Mouse (Mus musculus) erythroblast, adult 5-6 weeks (primary cell): ENCODE data around the gene Tjap1. TPM values are rescaled to one million over a fixed set of nuclear protein-coding genes. Genes with fewer than 3 reads are reported as not detected.

Experiments
- ATAC-seq: replicated peaks from 2 replicates; pipeline ENCODE4 v1.8.0; 2016; ENCODE audit warnings: moderate number of reproducible peaks, mild to moderate bottlenecking, moderate TSS enrichment, inconsistent platforms; ENCODE audit not compliant: poor library complexity, low FRiP score, severe bottlenecking
- total RNA-seq, 2 experiments: library from RNA; stranded (forward) in 1 of 2; stranded (reverse) in 1 of 2; fragments of 150-400 nt in 1 of 2; fragments of 200-764, 138-1000 nt in 1 of 2; gene quantifications; 2 replicates each; pipeline versions ENCODE4 v1.2.3 to v1.2.4; 2015 to 2017; ENCODE audit warnings: low replicate concordance in 2 of 2

Tjap1 gene
- 4.0 and 23.1 TPM in 2 replicates for total RNA-seq (2015; ENCODE audit: low replicate concordance)
- total RNA-seq (2017; ENCODE audit: low replicate concordance): 12.3 and 28.2 TPM in 2 replicates

DNA sequence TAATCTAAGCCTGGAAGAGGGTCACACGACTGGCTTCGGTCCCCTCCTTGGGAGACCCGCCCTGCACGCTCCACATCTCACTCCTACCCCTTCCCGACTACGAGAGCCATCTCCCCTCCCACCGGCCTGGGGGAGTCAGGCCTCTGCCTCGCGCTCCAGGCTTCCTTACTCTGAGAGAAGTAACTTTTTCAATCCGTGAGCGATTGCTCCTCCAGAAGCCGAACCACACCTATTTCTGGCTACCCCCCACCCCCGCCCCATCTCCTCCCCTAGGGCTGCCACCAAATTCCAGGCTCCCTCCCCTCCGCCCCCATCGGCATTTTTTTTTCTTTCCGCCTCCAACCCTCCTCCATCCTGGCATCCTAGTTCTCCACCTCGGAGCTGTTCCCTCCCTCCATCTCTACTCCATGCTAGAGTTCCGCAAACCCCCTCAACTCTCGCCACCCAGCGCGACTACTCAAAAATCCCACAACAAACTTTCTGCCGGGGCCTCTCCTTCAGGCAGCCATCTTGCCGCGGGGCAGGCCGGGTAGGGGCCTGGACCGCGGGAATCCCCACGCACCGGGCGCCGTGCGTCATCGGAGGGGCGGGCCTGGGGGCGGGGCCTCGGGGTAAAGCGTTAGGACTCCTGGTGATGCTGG is at the start of gene Tjap1:
Gene Tjap1 (minus strand): TSS at position 544 of the 641 bp plus-strand sequence.
- peak; percentile 93 for ATAC-seq

DNA sequence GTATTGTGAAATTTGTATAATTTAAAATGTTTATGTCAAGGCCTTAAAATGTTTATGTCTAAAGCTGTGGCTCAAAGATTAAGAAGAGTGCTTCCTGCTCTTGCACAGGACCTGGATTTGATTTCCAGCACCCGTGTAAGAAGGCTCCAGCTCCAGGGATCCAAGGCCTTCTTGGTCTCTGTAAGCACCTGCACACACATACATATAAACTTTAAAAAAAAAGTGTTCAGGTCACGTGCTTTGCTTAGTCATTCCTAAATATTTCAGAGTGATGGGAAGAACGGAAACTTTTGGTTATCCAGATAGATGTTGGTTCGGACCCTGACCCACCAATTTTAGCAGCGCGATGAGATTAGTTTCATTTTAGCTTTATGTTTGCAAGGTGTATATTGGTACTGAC is 45.9 kb upstream of the Tjap1 start:
- ATAC-seq: no peak

DNA sequence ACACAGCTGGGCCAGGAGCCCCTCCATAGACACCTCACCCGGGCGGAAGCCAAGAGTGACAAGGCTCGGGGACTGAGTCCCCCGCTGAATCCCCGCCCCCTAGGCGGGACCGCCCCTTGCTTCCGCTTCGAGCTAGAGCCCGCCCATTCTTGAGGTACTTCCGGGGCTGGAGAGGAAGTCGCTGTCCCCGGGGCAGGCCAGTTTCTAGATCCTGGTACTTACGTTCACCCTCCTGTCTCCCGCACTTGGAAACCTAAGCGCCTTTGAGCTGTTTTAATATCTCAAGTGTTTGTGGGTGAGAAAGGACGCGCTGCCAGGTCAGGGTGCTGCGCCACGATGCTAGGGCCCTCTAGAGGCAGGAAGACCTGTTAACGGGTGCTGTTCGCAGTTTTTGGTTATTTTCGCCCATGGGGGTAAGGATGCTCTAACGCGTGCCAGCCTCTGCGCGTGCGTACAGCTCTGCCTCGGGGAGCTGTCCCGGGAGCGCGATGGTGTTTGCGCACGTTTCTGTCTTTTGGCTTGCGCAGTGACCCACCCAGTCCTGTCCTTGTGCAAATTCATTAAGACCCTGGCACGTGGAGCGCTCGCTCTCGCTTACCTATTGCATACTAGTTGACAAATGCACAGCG is 45.2 kb upstream of the Tjap1 start, which contains the start of gene Abcc10:
Gene Abcc10 (minus strand): TSS at position 447 of the 629 bp plus-strand sequence.
- peak; percentile 99 for ATAC-seq

DNA sequence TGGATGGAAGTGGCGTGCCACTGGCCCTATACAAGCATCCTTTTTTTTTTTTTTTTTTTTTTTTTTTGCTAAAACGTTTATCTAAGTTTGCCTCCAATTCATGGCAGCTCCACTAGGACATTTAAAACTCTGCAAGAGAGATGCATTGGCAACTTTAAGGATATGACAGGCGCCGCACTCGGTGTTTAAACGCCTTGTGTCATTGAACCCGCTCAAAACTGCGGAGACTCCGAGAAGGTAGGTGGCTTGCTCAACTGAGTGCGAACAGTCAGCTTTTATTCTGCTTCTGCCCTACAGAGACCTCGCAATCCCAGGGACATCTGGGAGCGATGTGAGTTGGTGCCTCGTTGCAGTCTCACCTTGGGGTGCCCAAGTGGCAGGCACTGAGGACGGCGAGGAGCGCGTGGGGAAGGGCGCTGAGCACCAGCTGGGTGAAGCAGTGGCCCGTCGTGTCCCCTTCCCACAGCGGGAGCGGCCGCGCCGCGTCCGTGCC is 44.6 kb upstream of the Tjap1 start:
- ATAC-seq: no peak

DNA sequence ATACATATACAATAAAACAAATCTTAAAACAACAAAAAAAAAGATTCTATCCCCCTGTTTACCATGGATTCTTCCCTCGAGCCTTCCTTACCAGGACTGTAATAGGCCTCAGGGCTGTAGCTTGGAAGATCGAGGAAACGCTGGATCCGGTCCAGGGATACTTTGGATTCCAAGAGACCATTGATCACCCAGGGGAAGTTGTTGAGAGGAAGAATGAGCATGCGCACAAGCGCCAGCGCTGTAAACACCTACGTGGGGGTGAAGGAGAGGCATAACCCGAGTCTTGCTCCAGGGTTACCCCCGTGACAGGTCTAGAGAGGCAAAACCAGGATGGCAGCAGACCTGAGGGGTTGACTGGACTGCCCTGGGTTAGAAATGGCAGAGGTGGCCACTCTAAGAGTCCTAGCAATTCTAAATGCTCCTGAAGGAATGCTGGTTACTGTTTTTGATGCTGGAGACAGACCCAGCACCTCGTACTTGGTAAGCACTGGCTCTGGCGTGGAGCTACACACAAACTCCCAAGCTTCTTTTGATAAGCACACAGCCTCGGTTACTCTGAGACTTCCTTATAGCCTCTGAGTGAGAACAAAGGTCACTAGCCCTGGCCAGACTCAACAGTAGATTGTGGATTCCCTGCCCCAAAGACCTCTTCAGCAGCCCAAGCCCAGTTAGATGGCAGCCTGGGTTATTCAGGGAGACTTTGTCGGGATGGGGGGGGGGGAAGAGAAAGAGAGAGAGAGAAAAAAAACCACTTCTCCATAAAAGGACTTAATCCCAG is 39.4 kb upstream of the Tjap1 start:
- no peak for ATAC-seq

DNA sequence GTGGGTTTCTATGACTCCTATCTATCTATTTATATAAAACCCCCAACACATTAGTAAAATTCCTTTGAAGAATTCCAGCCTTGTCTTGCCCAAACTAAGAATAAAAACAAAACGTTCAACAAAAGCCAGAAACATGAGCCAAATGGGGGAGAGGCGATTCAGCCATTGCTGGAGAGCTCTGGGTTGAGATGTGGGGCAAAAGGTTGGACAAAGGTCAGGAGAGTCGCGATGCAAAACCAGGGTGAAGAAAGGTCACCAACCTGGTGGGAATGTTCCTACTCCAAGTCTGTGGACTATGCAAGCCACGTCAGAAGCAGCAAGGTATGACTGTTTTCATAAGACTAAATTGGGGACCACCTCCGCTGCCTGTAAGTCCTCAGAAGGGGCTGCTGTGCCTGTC is 37.7 kb upstream of the Tjap1 start:
- no peak for ATAC-seq

DNA sequence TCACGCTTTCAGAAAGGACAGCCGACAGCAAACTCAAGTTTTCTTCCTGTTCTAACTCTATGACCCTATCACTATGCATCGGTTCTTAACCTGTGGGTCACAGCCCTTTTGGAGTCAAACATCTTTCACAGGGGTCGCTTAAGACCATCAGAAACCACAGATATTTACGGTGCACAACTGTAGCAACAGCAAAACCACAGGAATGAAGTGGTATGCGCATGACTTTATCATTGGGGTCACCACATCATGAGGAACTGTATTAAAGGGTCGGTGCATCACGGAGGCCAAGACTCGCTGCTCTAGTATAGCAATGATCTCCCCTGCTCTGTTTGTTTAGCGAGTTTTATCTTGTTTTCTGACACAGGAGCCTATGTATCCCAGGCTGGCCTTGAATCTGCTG is 33.0 kb upstream of the Tjap1 start:
- ATAC-seq: no peak

DNA sequence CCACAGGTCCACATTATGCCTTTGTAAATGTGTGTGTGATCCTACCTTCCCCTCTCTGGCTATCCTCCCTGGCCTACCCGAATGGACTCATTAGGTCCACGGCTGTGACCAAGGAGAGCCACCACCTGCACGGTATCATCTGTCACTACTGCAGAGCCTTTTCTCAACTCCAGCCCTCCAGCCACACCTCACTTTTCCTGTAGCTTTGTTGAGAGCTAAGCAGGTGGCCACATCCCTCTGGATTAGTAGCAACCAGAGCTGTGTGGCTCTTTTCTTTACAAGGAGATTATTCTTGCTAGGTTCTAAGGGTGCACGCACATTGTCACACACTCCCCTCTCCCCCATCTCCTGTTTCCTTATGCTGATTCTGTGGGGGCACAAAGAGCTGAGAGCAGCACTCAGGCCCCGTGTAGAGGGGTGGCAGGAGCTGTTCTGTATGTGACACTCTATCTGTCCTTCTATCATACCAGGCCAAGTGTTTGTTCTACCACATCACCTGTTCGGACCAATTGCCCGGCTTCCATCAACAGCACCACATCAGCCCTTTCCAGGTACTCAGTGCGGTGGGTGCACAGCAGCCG is 30.4 kb upstream of the Tjap1 start:
- no peak for ATAC-seq

DNA sequence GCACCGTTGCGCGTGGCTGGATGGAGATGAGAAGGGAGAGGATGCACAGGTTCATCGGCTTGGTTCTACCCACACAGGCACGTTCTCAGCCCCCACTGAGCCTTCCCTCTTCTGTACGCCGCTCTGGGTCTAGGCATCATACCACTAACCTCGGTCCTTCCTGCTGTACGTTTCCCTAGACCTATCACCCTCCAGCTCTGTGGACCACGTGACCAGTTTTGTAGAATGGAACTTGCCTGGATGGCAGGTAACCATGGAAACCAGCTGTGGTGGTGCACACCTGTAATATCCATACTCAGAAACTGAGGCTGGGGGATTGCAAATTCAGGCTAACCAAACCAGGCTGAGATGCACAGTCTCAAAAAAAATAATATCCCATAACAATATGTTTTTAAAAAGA is 27.7 kb upstream of the Tjap1 start:
- no peak for ATAC-seq

DNA sequence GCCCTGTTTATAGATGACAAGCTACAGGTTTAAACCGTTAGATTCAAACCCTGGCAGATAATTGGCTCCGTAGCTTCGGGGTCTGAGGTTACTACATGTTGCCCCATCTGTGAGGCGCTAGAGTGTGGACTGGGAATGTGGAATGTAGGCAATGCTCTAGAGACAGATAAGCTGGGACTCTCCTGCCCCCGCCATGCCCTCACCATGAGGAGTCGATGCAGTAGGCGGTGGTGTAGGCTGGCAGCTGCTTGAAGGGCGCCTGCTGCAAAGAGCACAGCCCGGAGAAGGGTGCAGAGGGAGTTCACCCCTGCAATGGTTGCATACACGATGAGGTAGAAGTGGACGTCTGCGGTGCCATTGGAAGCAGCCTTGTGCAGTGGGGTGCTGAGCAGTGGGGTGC is 27.0 kb upstream of the Tjap1 start:
- no peak for ATAC-seq

DNA sequence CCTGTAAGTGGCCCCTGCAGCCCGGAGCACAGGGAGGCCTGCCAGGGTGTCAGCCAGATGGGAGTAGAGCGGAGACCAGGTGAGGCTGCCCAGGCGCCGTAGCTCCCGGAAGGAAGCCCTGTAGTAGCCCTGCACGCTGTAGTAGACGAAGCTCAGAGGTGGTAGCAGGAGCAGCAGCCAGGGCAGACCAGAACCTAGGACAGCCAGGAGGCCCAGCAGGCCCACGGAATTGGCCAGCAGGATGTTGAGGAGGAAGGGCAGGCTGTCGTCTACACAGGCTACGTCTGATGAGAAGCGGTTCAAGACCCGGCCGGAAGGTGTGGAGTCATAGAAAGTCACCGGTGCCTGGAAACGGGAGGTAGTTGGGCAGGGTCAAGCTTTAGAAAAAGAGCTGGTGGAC is 24.1 kb upstream of the Tjap1 start:
- no peak for ATAC-seq

DNA sequence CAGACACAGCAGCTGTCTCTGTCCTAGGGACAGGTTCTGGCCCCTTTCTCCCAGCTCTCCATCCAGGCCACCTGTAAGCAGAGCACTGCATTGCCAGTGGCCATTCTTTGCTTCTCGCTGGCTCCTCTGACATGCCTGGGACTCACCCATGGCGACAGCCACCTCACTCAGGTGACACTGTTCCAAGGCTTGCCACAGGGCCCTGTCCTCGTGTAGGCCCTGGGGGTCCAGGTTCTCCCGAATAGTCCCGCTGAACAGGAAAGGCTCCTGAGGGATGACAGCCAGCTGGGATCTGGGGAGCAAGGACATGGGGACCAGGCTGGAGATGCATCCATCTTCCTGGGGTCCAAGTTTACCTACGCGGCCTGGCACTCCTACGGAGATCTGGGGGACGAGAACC is 21.4 kb upstream of the Tjap1 start:
- no peak for ATAC-seq

DNA sequence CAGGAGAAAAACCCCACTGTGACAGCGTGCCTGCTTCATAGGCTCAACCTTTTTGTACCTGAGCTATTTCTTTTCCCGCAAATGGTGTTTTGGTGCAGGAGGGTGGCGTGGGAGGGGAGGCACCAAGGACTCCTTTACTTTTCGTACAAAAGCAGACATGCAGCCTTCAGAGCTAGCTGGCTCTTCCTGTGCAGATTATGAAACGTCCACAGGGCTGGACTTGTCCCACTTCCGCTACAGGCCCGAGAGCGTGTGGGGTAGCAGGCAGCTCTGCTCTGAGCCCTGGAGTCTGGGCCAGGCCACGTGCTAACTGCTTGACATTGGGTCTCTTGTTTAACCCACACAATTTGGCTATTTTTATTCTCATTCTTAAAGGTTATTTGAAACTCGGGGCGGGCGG is 19.1 kb upstream of the Tjap1 start:
- ATAC-seq: no peak

DNA sequence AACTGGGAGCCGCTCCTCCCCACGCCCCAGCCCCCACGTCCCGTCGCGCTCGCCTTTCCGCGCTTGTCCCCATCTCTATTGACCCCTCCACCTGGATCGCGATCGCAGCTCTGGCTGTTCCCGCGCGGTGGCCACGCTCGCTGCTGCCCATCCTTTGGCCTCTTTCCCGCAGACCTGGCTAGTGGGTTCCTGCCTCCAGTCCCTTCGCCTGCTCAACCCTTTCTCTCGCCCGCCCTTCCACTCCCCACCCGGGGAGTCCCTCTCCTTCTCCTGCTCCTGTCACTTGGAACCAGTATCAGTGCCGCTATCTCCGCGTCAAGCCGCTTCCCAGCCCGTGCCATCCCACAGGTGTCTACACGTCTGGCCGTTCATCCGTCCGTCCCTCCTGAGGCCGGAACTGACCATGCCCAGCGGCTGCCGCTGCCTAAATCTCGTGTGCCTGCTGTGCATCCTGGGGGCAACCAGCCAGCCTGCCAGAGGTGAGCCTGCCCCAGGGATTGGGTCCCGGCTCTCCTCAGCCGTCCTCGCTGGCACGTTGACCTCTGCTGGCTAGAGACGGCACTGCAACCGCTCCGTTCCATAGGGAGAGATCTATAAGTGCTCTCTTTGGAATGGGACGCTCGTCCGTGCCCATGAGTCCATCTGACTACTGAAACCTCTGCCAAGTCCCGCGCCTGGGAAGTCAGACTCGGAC is 15.5 kb upstream of the Tjap1 start:
- ATAC-seq: peak; percentile 81

DNA sequence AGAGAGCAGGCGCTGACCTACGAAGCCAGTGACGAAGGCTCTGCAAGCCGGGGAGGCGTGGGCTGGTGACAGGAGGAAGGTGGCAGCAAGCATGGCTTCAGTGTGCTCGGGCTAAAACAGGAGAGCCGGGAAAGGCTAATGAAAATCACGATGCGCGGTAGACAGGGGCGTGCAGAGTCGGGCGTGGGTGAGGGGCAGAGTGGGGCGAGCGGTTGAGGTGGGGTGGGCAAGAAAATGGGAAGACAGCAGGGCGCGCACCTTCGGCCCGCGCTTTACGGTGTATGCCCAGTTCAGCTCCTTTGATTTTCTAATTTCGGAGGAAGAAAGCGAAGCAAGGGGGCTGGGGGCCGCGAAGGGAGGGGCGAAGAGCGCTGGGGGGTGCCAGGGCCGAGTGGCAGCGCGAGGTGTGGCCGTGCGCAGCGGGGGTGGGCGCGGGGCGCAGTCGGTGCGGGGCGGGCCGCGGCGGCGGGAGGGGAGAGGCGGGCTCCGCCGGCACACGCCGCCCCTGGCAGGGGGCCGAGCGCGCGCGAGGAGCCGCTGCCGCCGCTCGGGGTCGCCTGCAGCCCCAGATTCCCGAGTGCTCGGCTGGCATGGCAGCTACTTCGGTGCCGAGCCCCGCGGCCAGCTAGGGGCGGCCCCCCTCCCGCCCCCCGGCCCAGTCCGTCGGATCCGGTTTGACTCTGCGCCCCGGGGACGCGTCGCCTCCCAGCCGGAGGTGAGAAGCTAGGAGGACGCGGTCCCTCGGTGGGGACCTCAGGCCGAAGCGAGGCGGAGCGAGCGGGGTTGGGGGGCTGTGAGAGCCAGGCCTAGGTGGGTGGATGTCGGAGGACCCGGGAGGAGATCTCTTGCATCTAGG is 14.8 kb upstream of the Tjap1 start, which contains the start of gene Dlk2:
Gene Dlk2 (plus strand): TSS at position 58 of the 856 bp plus-strand sequence.
- ATAC-seq: no peak

DNA sequence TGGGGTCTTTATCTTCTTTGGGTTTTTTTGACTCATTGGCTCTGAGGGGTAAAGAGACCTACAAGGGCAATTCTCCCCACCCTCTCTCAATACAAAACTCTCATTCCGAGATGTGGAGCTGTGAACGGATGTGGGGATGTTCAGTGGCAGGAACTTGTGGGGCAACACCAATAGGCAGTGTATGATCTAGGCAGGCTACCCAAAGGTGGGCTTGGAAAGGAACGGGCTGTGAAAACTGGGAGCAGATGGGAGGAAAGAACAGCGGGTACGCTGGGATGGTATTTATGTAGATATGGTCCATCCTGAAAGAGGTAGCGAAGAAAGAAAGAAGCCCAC is 14.2 kb upstream of the Tjap1 start:
- ATAC-seq: no peak

DNA sequence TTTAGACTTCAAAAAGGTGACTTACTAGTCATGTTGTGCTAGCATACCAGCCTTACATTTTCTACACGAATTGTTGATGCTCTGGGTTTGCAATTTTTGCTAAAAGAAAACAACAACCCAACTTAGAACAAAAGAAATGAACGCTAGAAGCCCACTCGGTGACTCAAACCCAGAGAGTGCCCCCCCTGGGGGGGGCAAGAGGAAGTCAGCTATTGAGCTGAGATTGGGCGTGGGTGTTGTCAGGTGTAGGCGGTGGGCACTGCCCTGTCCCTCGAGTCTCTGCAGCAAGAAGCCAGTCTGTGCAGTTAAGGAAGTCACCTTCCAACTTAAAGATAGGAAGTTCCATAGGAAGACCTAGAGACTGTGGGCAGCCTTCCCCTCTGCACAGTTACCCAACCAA is 13.8 kb upstream of the Tjap1 start:
- no peak for ATAC-seq

DNA sequence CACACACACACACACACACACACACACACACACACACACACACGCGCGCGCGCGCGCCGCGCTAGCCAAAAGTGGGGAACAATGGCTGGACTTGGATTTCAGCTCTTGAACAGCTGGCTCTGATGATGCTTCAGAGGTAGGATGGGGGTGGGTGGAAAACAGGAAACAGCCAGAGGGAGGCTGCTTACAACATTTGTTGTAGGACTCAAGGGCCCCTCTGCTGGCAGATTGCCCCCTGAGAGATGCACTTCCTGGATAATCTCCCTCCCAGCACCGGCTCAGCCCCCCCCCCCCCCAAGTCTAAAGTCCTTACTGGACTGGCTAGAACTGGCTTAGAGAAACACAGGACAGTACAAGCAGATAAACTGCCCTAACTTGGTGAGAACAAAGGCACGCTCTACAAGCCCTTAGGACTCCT is 4.9 kb upstream of the Tjap1 start:
- ATAC-seq: no peak

DNA sequence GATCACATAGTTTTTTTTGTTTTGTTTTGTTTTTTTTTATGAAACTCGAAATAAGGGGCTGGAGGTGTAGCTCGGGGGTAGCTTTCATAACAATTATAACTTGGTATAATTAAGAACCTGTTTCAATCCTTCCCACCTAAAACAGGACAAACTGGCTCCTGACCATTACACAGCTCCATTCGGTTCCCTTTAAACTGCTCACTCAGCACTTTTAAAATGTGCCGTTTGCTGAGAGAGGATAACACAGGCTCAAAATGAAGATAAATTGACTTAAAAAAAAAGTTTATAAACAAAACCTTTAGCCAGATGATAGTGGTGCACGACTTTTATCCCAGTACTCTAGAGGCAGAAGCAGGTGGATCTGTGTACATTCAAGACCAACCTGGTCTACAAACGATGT is 2.6 kb upstream of the Tjap1 start:
- no peak for ATAC-seq
